Mouse (Mus musculus) heart, embryonic 14.5 days (tissue): Measurements from ENCODE around the gene Crtap. TPM values are rescaled to one million over a fixed set of nuclear protein-coding genes. Genes with fewer than 3 reads are reported as not detected.

Source experiments
- ATAC-seq: fragments of 200-750 bp; cut with Nextera tagmentation; 2 replicates; pipeline ENCODE4 v1.8.0; 2017; ENCODE audit warnings: low read depth, moderate TSS enrichment; ENCODE audit not compliant: insufficient number of reproducible peaks, insufficient read depth, low FRiP score
- H3K27ac ChIP-seq, 2 experiments: fragments of 200-500 bp in 1 of 2; fragments of 300-500 bp in 1 of 2; sonication (generic) in 1 of 2; replicated peaks in 1 of 2; 2 replicates each; pipeline ENCODE4 v1.5.1; 2012 to 2014; ENCODE audit warnings: low read depth in 2 of 2, low read length in 2 of 2, control low read depth in 1 of 2, mild to moderate bottlenecking in 1 of 2, mixed read lengths in 1 of 2; ENCODE audit not compliant: control insufficient read depth in 1 of 2, insufficient read depth in 1 of 2
- H3K27me3 ChIP-seq: fragments of 300-500 bp; sonication (generic); 2 replicates; pipeline ENCODE4 v1.6.1; 2014; ENCODE audit warnings: mild to moderate bottlenecking, low read length, control low read depth; ENCODE audit not compliant: control insufficient read depth, insufficient read depth
- H3K36me3 ChIP-seq: fragments of 300-500 bp; sonication (generic); 2 replicates; pipeline ENCODE4 v1.6.1; 2014; ENCODE audit warnings: mild to moderate bottlenecking, control low read depth, low read length, mixed read lengths; ENCODE audit not compliant: control insufficient read depth, insufficient read depth
- H3K4me1 ChIP-seq, 2 experiments: fragments of 200-500 bp in 1 of 2; fragments of 300-500 bp in 1 of 2; sonication (generic) in 1 of 2; 2 replicates each; pipeline ENCODE4 v1.6.1; 2012 to 2014; ENCODE audit warnings: low read length in 2 of 2, control low read depth in 1 of 2, mixed read lengths in 1 of 2; ENCODE audit not compliant: control insufficient read depth in 2 of 2, insufficient read depth in 2 of 2
- H3K4me2 ChIP-seq: fragments of 300-500 bp; sonication (generic); 2 replicates; pipeline ENCODE4 v1.6.1; 2014; ENCODE audit warnings: mild to moderate bottlenecking, low read length
- H3K4me3 ChIP-seq, 2 experiments: fragments of 200-500 bp in 1 of 2; fragments of 300-500 bp in 1 of 2; sonication (generic) in 1 of 2; 2 replicates each; pipeline ENCODE4 v1.5.1; 2012 to 2014; ENCODE audit warnings: low read length in 2 of 2, mild to moderate bottlenecking in 2 of 2, control low read depth in 1 of 2, low read depth in 1 of 2, moderate library complexity in 1 of 2; ENCODE audit not compliant: control insufficient read depth in 1 of 2, insufficient read depth in 1 of 2
- H3K9ac ChIP-seq: fragments of 300-500 bp; sonication (generic); 2 replicates; pipeline ENCODE4 v1.6.1; 2014; ENCODE audit warnings: mild to moderate bottlenecking, low read length
- H3K9me3 ChIP-seq: fragments of 300-500 bp; sonication (generic); 2 replicates; pipeline ENCODE4 v1.6.1; 2016; ENCODE audit warnings: low read length, control low read depth; ENCODE audit not compliant: control insufficient read depth
- WGBS: fragments of 180-500 bp; shearing (Covaris S2); extraction: QIAGEN DNeasy Blood & Tissue Kit; methylation state at CpG from one replicate; pipeline ENCODE4 v1.1.7; 2014; 5-methylcytosine and 5-hydroxymethylcytosine counted together
- polyA plus RNA-seq: library from polyadenylated mRNA; unstranded; fragments of >200 nt; fragmentation: Nextera tagmentation; extraction: Ambion mirVana; gene quantifications from 2 replicates; pipeline ENCODE4 v1.2.1, GENCODE M21; 2014

Crtap gene
- polyA plus RNA-seq, 1 experiment from 2014 or later, result 156 TPM

DNA sequence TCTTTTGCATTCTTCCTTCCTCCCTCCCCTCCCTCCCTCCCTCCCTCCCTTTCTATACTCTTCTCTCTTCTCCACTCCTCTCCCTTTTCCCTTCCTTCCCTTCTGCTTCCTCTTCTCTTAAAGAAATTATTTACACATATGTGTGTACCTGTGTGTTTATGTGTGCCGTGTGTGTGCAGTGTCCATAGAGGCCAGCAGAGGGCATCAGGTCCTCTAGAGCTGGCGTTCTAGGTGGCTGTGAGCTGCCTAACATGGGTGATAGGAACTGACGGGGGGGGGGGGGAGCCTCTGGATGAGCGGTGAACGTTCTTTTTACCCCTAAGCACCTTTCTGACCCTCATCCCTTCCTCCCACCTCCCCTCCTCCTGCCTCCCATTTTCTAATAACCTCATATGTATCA, 20.8 kb upstream of the Crtap start:
- Histone ChIP-seq H3K4me2 (no peak overlapping the region), H3K4me1 (peaks cover 7 to 8% of the 10 kb centered on the region in 2 experiments), H3K9ac (no peak overlapping the region), H3K27ac (no peak overlapping the region), H3K4me3 (no peak overlapping the region), H3K27me3 (no peaks in the 10 kb centered on the region), H3K36me3 (peaks cover 54% of the 10 kb centered on the region), H3K9me3 (peaks cover 5% of the 10 kb centered on the region)
- no peak for ATAC-seq
- 88% methylated on average over 5 of the region's 5 CpGs for WGBS

DNA sequence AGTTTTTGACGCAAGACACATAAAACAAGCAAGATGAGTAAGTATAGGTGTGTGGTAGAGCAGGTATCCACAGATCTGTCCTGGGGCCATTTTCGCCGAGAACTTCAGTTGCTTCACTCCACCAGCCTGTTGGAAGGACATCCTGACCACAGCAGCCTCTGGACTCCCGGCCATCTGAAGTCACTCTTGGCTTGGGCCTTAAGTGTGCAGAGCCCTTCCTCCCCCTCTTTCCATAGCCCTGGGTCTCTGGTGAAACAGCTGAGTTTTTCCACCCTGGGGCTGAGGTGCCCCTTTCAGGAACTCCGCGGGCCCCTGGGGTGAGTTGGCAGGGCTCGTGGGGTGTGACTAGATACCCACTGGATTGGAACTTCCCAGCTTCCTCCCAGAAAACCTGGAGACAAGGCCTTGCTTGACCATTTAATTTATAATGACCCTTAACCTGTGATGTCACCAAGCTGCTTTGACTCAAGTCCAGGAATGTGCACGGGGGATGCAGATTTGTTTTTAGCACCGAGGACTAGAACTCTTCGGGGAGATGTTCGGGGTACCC, 19.9 kb upstream of the Crtap start:
- H3K27me3 ChIP-seq, result no peaks in the 10 kb centered on the region
- no peak overlapping the region for H3K9ac ChIP-seq
- no peak overlapping the region for H3K4me3 ChIP-seq
- 94% methylated on average over 11 of the region's 11 CpGs for WGBS
- peaks cover 5% of the 10 kb centered on the region for H3K9me3 ChIP-seq
- peaks cover 7 to 8% of the 10 kb centered on the region in 2 experiments for H3K4me1 ChIP-seq
- H3K4me2 ChIP-seq, result no peak overlapping the region
- H3K27ac ChIP-seq, result no peak overlapping the region
- H3K36me3 ChIP-seq, result peaks cover 63% of the 10 kb centered on the region
- no peak for ATAC-seq

DNA sequence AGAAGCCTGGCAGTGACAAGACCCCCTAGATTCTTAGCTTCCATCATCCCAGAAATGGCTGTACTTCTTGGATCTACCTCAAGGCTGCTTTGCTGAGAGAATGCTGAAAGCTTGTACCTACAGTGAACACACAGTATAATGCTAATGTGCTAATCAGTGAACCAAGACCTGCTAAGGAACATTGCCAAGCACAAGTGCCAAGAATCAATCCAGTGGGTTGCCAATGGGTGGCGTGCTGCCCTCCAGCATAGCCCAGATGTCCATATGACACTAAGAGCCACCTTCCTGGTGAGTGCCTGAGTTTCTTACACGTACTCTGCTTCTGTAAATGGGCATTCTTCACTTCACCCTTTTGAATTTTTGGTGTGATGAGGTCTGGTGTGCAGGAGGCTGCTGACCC, 17.2 kb upstream of the Crtap start:
- Histone ChIP-seq H3K9me3 (peaks cover 5% of the 10 kb centered on the region), H3K36me3 (peaks cover 72% of the 10 kb centered on the region), H3K27me3 (no peaks in the 10 kb centered on the region), H3K4me1 (peaks cover 6% of the 10 kb centered on the region in 2 experiments), H3K27ac (no peak overlapping the region), H3K9ac (no peak overlapping the region), H3K4me3 (no peak overlapping the region), H3K4me2 (no peak overlapping the region)
- 85% methylated on average over 2 of the region's 2 CpGs for WGBS
- ATAC-seq, result no peak

DNA sequence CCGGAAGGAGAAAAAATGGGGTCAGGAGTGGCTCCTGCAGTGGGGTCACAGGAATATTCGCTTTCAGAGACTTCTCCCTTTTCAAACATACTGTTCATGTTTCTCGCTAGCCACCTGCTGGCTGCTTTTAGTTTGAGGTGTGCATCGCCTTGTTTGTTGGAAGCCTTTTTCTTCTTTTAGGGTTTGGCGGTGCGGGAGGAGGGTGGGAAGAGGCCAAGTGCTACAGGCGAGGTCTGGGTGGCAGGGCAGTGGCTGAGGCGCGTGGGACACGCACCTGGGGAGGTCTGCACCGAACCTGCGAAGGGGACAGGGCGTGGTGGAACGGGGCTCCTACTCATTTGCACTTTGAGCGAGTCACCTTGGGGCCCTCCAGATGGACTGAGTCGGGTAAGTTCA, 11.2 kb upstream of the Crtap start:
- Histone ChIP-seq H3K27ac (peak overlapping the region; percentile 91 to 92), H3K4me1 (peaks cover 5 to 8% of the 10 kb centered on the region in 2 experiments), H3K27me3 (no peaks in the 10 kb centered on the region), H3K9ac (peak overlapping the region; percentile 95), H3K4me2 (peak overlapping the region; percentile 68), H3K4me3 (peak overlapping the region; percentile 87 to 91), H3K9me3 (no peaks in the 10 kb centered on the region), H3K36me3 (peaks cover 27% of the 10 kb centered on the region)
- 4% methylated on average over 16 of the region's 16 CpGs for WGBS
- ATAC-seq, result no peak

DNA sequence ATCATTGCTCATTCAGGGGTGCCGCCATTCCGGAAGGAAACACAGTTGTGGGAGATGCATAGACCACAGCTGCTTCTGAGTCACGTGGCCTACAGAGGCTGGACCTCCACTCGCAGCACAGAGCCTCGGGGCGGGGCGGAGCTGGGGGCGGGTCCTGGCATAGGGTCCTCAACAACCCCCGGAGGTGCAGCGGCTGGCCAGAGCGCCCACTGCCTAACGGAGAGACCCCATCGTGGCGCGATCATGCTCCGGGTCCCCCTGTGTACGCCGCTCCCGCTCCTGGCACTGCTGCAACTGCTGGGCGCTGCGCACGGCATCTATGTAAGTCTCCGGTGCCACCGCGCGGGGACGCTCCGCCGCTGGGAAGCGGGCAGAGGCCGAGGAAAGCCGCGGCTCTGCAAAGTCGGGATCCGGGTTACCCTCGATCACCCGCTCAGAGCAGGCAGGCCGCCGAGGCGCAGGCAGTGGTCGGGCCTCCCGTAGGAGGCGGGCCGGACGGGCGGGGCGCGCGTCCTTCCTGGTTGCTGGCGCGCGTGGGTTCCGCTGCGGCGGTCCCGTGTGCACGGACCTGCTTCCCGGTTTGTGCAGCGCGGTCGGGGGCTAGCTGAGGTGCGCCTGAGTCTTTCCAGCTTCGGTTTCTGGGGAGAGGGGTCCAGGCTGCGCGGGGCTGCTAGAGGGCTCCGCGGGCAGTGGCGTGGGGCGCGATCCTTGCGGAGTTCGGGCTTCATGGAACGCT, 10.6 kb upstream of the Crtap start, which contains the start of the genes Glb1 and Tmppe:
Gene Glb1, plus strand, starts transcription at position 128 of the 736 bp plus-strand sequence.
Gene Tmppe, plus strand, starts transcription at position 157 of the 736 bp plus-strand sequence.
- Histone ChIP-seq H3K4me2 (peak within 1 kb of the TSS; percentile 68), H3K9ac (peak within 1 kb of the TSS; percentile 95), H3K27ac (peak within 1 kb of the TSS; percentile 91 to 92), H3K27me3 (no peaks in the 10 kb centered on the region), H3K4me1 (peaks cover 5 to 8% of the 10 kb centered on the region in 2 experiments), H3K36me3 (peaks cover 21% of the 10 kb centered on the region), H3K4me3 (peak within 1 kb of the TSS; percentile 87 to 91), H3K9me3 (no peaks in the 10 kb centered on the region)
- peak; percentile 97 for ATAC-seq
- WGBS, result under 1% methylated on average over 67 of the region's 73 CpGs

DNA sequence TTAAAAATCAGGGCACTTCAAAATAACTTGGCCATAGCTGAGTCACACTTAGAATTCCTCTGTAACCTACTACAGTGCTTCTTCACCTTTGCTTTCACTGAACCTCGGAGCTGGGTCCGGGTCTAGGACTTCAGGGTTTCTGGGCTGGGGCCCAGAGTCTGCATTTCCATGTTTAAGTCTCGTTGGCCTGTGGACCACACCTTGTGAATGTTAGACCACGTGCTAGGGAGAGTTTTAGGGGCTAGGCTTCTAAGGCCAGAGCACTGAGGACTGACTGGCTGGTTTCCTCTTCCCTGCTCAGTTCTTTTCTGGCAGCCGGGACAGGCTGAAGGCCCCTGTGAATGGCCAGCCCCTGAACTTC, 10.1 kb upstream of the Crtap start:
- H3K9me3 ChIP-seq, result no peaks in the 10 kb centered on the region
- peak overlapping the region; percentile 50 to 92 for H3K27ac ChIP-seq
- H3K9ac ChIP-seq, result peak overlapping the region; percentile 95
- peaks cover 16% of the 10 kb centered on the region for H3K36me3 ChIP-seq
- 26% methylated on average over 5 of the region's 5 CpGs for WGBS
- H3K4me1 ChIP-seq, result peaks cover 5 to 8% of the 10 kb centered on the region in 2 experiments
- H3K4me2 ChIP-seq, result peak overlapping the region; percentile 68
- H3K27me3 ChIP-seq, result no peaks in the 10 kb centered on the region
- H3K4me3 ChIP-seq, result peak overlapping the region; percentile 87 to 91
- ATAC-seq, result no peak

DNA sequence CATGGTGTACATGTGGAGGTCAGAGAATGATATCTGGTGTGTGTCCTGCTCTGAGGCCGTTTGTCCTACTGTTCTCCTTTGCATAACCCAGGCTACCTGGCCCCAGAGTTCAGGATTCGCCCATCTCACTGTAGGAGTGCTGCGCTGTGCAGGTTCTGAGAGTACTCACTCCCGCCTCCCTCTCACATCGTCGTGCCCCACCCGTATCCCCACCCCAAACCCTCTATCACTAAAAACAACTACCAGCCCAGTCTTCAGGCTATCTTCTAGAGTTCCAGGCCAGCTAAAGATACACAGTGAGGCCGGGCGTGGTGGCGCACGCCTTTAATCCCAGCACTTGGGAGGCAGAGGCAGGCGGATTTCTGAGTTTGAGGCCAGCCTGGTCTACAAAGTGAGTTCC, 9.2 kb upstream of the Crtap start:
- H3K4me3 ChIP-seq, result no peak overlapping the region
- H3K4me2 ChIP-seq, result no peak overlapping the region
- 87% methylated on average over 12 of the region's 12 CpGs for WGBS
- no peaks in the 10 kb centered on the region for H3K9me3 ChIP-seq
- no peaks in the 10 kb centered on the region for H3K27me3 ChIP-seq
- H3K36me3 ChIP-seq, result peaks cover 7% of the 10 kb centered on the region
- H3K4me1 ChIP-seq, result peaks cover 5 to 8% of the 10 kb centered on the region in 2 experiments
- H3K27ac ChIP-seq, result no peak overlapping the region
- H3K9ac ChIP-seq, result no peak overlapping the region
- no peak for ATAC-seq
